Mouse (Mus musculus): Measurements from ENCODE around the gene S100a14.

Gene S100a14

DNA sequence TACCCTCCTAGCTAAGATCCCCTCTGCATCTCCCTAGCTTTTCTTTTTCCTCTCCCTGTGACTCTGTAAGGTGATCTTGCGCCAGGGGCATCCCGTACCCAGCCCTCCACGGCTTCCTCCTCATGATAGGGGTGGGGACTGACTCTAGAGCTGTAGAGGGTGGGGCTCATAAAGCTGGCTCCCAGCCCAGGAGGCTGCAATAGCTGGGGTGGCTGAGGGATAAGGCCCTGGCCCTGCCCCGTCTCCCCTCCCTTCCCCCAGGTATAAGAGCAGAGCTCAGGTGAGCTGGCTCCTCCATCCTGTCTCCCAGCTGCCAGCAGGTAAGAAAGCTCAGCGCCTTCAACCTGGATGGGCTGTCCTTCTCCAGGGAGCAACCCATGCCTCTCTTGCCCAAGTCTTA is at the start of gene S100a14:
TSS of gene S100a14 (plus strand) at position 277 of the 400 bp plus-strand sequence.
- DNase-seq: no peak

DNA sequence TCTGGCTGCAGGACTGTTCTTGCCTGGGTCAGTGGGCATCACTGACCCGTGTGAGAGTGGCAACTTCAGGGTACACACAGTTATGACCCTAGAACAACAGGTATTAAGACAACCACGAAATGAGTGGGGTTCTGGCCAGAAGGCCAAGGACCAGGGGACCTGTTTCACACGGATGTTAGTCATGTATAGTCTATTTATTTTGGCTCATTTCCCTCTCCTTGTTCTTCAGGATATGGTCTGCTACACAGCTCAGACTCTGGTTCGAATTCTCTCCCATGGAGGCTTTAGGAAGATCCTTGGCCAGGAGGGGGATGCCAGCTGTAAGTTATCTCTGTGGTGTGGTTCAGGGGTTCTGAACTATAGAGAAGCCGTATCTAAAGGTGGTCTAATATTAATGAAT is 39.7 kb upstream of the S100a14 start:
- DNase-seq: no peak

- no peak for DNase-seq
These were observed 38.1 kb upstream of the S100a14 start for GRCm38 (mm10) chr3:90488576-90488975.

DNA sequence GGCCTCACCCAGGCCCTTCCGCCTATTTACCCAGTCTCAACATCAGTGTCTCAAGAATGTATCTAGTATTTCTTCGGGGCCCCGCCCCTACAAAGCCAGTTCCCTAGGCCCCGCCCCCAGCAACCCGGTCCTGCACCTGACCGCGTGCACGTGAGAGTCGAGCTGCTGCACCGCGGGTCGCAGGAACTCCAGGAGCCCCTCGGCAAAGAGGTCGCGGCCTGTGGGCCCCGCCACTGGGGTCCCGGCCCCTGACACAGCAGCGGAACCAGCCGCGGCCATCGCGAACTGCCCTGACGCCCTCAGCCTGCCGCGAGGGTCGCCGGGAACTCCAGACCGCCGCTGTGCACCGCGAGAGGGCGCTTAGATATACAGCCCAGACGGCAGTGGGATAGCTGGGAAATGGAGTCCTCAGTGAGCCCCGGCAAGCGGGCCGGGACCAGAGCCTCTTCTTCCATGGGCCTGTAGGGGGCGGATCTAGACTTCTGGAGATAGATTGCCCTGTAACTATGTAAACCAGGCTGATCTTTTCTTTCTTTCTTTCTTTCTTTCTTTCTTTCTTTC is 35.9 kb upstream of the S100a14 start, which contains the start of gene Snapin:
TSS of gene Snapin (minus strand) at position 338 of the 561 bp plus-strand sequence.
- DNase-seq: peak; percentile 97

GRCm38 (mm10) chr3:90491350-90491749 is 35.3 kb upstream of the S100a14 start:
- peak; percentile 56 for DNase-seq

GRCm38 (mm10) chr3:90493831-90494540 is 32.7 kb upstream of the S100a14 start:
- no peak for DNase-seq

- DNase-seq: no peak
These were observed 30.7 kb upstream of the S100a14 start for GRCm38 (mm10) chr3:90495850-90496525.

GRCm38 (mm10) chr3:90497597-90497996 is 29.1 kb upstream of the S100a14 start:
- DNase-seq: no peak

- DNase-seq: no peak
These were observed 23.2 kb upstream of the S100a14 start for GRCm38 (mm10) chr3:90503444-90503843.

GRCm38 (mm10) chr3:90505216-90505615 is 21.4 kb upstream of the S100a14 start:
- DNase-seq: no peak

DNA sequence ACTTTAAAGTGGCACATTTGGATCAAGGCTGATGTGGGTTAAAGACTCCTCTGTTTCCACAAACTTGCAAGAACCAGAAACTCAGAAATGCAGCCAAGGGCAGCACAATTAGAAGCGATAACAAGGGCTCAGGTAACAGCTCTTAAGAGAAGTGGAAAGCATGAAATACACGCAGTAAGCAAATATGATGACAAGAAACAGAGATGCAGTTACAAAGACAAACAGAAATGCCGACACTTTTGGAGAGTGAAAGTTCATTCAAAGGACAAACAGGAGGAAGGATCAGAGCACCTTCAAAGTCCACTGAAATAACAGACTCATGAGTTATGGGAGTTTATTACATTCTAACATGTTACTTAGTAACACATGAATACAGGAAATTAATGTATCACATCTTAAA is 20.3 kb upstream of the S100a14 start:
- no peak for DNase-seq

DNA sequence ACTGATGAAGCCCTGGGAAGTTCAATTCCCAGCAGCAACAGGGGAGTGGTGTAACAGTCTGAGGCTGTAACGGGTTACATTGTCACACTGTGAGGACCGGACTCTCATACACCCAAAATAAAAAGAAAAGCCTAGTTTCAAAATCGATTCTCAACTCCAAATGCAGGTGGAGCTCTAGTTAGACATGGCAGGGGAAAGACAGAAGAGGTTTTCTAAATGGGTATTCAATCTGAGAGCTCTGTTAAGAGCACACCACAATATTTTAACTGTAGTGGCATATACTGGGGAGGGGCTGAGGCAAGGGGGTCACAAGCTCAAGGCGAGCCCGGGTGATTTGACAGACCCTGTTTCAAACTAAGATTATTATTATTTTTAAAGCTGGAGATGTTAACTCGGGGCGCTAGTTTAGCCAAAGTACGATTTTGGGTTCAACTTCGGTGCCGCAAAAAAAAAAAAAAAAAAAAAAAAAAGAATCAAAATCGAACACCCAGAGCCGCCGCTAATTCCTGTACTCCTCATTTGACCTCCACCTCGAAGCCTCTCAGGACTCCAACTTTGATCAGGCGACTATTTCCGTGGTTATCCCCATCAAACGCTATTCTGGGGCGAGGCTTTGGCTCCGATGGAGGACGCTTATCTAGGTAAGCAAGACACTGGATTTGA is 18.2 kb upstream of the S100a14 start:
- DNase-seq: no peak

DNA sequence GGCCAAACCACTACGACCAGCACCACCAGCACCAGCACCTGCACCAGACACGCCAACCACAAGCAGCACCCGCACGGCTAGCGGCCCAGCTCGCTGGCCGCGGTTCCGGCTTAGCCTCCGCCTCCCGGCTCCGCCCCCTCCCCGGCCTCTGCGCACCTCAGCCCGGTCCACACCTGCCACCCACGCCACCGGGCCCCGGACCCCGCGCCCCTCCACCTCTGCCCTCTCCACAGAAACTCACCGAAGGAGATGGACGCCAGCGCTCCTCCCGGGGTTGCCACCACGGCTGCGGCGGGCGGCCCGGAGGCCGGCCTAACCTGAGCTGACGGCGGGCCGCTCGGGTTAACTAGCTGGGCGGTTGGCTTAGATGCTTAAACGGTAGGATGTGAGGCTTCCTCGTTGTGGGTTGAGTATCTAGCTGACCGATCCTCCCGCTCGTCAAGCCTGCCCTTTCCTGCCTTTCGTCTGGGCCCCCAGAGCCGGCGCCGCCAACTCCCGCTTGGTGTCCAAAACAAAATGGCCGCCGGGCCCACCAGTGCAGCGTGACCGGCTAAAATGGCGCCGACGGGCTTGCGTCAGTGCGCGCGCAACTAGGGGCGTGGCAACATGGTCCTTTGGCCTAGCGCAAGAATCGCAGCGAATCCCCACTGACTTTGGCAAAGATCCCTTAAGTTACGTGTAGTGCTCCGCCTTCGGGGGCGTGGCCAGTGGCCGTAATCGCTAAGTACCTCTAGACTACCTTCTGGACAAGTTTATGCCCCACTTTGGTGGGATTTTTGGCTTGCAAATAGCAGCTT is 17.5 kb upstream of the S100a14 start, which contains the start of gene Chtop:
TSS of gene Chtop (minus strand) at position 549 of the 797 bp plus-strand sequence.
- DNase-seq: peak; percentile 100

- DNase-seq: no peak
These were observed 16.9 kb upstream of the S100a14 start for GRCm38 (mm10) chr3:90509747-90510123.

GRCm38 (mm10) chr3:90512276-90512675 is 14.4 kb upstream of the S100a14 start:
- no peak for DNase-seq

- no peak for DNase-seq
These were observed 13.6 kb upstream of the S100a14 start for GRCm38 (mm10) chr3:90512948-90513642.

DNA sequence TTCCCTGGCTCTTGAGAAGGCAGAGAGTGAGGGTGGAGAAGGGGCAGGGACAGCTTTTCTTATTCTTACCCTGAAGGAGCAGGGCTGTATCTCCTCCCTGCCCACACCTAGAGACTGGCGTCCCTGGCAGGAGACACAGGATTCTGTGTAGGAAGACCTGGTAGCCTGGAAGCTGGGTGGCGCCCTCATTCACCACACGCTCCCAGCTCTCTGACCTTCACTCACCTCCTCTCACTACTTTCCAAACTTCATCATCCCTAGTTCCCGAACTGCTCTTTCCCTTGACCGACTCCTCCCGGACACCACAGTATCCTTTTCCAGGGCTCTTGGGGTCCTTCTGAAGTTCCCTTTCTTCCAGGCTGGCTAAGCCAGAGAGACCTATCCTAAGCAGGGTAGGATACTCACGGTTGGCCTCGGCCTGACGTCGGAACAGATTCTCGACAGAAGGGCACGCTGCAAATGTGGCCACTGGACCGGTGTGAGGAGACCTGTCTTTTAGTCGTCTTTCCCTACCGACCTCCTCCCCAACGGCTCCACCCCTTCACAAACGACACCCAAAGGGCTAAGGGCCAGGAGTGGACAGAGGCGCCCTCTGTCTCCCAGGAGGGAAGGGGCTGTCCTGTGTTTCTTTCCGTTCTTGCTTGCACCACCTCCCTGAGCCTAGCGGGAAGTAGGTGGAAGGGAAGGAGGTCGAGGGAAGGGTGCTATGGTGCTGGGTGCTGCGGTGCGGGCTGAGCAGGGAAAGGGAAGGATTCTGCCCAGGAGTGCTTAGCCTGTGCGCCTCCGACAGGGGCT is 12.7 kb upstream of the S100a14 start, which contains the start of the genes S100a1 and S100a13:
TSS of gene S100a1 (minus strand) at position 597 of the 795 bp plus-strand sequence.
TSS of gene S100a13 (plus strand) at position 640 of the 795 bp plus-strand sequence.
- peak; percentile 88 for DNase-seq

DNA sequence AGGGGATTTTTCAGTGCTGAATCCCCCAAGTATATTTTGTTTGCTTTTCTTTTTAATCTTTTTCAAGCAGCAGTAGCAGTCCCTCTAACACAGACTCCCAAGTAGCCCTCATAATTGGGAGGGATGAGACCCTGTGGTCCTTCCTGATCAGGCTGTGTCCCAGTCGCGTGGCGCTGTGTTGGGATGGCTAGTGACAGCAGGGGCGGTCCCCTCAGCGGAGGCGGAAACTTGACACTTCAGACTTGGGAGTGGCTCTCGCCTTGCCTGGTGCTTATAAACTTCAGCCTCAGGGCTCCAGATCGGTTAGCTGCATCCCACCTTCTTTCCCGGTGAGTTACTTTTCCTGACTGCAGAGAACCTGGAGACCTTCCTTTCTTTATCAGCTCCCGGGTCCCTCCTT is 12.0 kb upstream of the S100a14 start:
- peak; percentile 82 for DNase-seq

DNA sequence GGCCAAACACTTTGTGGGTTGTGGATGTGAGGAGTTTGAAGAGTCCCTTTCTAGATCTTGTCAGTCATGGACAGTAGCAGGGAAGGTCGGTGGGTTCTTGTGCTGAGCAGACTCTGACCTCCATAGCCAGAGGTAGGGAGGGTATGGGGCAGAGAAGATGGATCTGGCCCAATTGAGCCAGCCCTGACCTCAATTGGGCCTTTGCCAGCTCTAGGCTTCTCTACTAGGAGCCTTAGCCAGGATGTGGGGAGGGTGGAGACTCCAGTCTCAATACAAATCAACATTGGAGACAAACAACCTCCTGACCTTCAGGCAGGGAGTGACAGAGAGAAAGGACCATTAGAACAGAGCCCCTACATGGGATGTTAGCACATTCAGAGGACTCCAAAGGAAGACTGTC is 11.4 kb upstream of the S100a14 start:
- peak; percentile 71 for DNase-seq

DNA sequence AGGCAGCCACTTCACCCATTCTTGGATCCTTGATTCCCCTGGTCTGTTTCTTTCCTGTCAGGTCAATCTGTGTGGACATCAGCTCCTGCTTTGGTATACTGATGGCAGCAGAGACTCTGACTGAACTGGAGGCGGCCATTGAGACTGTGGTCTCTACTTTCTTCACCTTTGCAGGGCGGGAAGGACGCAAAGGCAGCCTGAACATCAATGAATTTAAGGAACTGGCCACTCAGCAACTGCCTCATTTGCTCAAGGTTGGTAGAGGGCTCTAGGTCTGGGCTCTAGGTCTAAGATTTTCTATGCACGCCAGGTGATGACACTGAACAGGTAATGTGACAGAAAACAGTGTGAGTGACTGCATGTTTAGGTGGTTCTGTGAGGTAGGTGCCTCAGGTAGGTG is 10.9 kb upstream of the S100a14 start:
- no peak for DNase-seq

DNA sequence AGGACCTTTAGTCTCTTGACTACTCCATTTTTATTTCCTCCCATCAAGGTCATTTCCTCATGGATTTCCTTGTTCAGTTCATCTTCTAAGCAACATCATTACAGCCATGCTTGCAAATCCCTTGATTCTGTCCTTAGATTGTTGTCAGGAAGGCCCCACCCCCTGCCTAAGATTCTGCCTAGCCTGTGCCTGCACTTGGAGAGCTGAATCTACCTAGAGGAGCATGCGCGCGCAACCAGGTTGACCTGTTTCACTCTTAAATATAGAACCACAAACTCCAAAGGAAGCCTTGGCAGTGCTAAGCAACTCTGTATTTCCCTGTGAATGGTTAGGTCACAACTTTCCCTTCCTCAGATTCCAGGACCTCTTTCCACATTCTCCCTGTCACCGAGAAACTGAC is 8.9 kb upstream of the S100a14 start:
- no peak for DNase-seq

Data from kidney, postnatal 14 days (tissue).